Comparison of ENCODE assay signal across 14 mouse cellular contexts in genomic region chr1:131417059-131417750, GRCm38 (mm10).
DNase-seq lines count a peak whose midpoint lies in the region; ATAC-seq and TF ChIP-seq lines count a peak whose summit lies in the region.
"Had no signal": no experiment of that assay in that cellular context is flagged by ENCODE, and none has a peak within 500 bp of the region (broad histone marks: within the 10 kb centered on the region; RNA-seq: fewer than 3 reads in every experiment).

No protein-coding gene starts in this region.

- no peaks in the 10 kb centered on the region for H3K9me3 ChIP-seq in hindbrain, embryonic 16.5 days (ENCODE audit: control insufficient read depth, low read length)
- H3K9me3 ChIP-seq: embryonic facial prominence, embryonic 13.5 days; heart, embryonic 15.5 days; limb, embryonic 10.5 days; liver, embryonic 13.5 days had no signal

- H3K27ac ChIP-seq in hindbrain, embryonic 16.5 days (ENCODE audit: low read depth, low read length), result 0 out of 2 replicates have a peak overlapping the region, but pooled peaks have one; percentile 0
- H3K27ac ChIP-seq: embryonic facial prominence, embryonic 13.5 days; limb, embryonic 10.5 days; liver, embryonic 13.5 days had no signal

- intact Hi-C loops in heart, postnatal 25 days (cut with DNase I), result no loop called here

- H3K9ac ChIP-seq in hindbrain, embryonic 16.5 days (ENCODE audit: low read depth, low read length), result no peak overlapping the region
- H3K9ac ChIP-seq: embryonic facial prominence, embryonic 13.5 days; heart, embryonic 15.5 days; liver, embryonic 13.5 days had no signal

- H3K4me2 ChIP-seq in hindbrain, embryonic 16.5 days (ENCODE audit: low read length), result no peak overlapping the region
- H3K4me2 ChIP-seq: embryonic facial prominence, embryonic 13.5 days; heart, embryonic 15.5 days; liver, embryonic 13.5 days had no signal

- H3K27me3 ChIP-seq in hindbrain, embryonic 16.5 days (replicated peaks; ENCODE audit: control insufficient read depth, insufficient read depth, low read length), result no peaks in the 10 kb centered on the region
- H3K27me3 ChIP-seq: embryonic facial prominence, embryonic 13.5 days; heart, embryonic 15.5 days; liver, embryonic 13.5 days had no signal

- TF ChIP-seq CTCF in brain, embryonic 14.5 days (IDR thresholded peaks at IDR 0.05; ENCODE audit: borderline replicate concordance, extremely low read depth, insufficient read depth, insufficient read length), result no peak

- no peaks in the 10 kb centered on the region for H3K36me3 ChIP-seq in hindbrain, embryonic 16.5 days (ENCODE audit: control insufficient read depth, insufficient read depth, low read length)
- H3K36me3 ChIP-seq: embryonic facial prominence, embryonic 13.5 days; heart, embryonic 15.5 days; limb, embryonic 10.5 days; liver, embryonic 13.5 days had no signal

- DNase-seq in heart, adult 11 months, result peak; percentile 76
- no peak for DNase-seq in heart, postnatal 25 days (ENCODE audit: low spot score)
- peak; percentile 36 for DNase-seq in kidney, postnatal 10 days
- no peak for DNase-seq in kidney, adult 9 months
- peak; percentile 65 for DNase-seq in brain, embryonic 14.5 days (ENCODE audit: low read depth)
- DNase-seq in right cerebral cortex, postnatal 14 days, result no peak
- DNase-seq: gastrocnemius, postnatal 10 days; layer of hippocampus, postnatal 36 days; liver, embryonic 13.5 days had no signal

- no peak overlapping the region for H3K4me3 ChIP-seq in hindbrain, embryonic 16.5 days (ENCODE audit: low read length)
- H3K4me3 ChIP-seq: embryonic facial prominence, embryonic 13.5 days; heart, embryonic 15.5 days; limb, embryonic 10.5 days; liver, embryonic 13.5 days had no signal

- H3K4me1 ChIP-seq in hindbrain, embryonic 16.5 days (ENCODE audit: control insufficient read depth, insufficient read depth, low read depth, low read length), result peaks cover 14% of the 10 kb centered on the region
- H3K4me1 ChIP-seq: limb, embryonic 10.5 days had no signal

- ATAC-seq in hindbrain, embryonic 16.5 days, result no peak
- ATAC-seq: intestine, embryonic 16.5 days had no signal

- no peak for TF ChIP-seq POLR2A in brain, embryonic 14.5 days (IDR thresholded peaks at IDR 0.05; ENCODE audit: borderline replicate concordance, extremely low read depth, insufficient read depth, insufficient read length, poor library complexity, severe bottlenecking)

- 54% methylated on average over 5 of the region's 5 CpGs for WGBS in hindbrain, embryonic 16.5 days

Comparison
In these comparisons a context has a peak if more than half of its experiments do, and no peak if none do; other contexts are left out.
1. DNase-seq: peak in heart, adult 11 months (single experiment), kidney, postnatal 10 days (single experiment) and brain, embryonic 14.5 days (single experiment); none in heart, postnatal 25 days (single experiment), kidney, adult 9 months (single experiment) and right cerebral cortex, postnatal 14 days (single experiment).